Mouse (Mus musculus): ENCODE measurements around the gene Scube3.
A peak's percentile ranks its signal among the peaks of the same experiment; 100 is the strongest.

Scube3 gene

GRCm38 (mm10) chr17:28141771-28142699 lies at the start of gene Scube3:
Scube3 (plus strand) TSS chr17:28142141.
- DNase-seq = peak; percentile 39

- DNase-seq = no peak
Measured at GRCm38 (mm10) chr17:28092297-28092696, 49.6 kb upstream of the Scube3 start.

GRCm38 (mm10) chr17:28093837-28094236 lies 48.1 kb upstream of the Scube3 start:
- no peak for DNase-seq

- no peak for DNase-seq
Measured at GRCm38 (mm10) chr17:28096418-28096817, 45.5 kb upstream of the Scube3 start.

GRCm38 (mm10) chr17:28097308-28097707 lies 44.6 kb upstream of the Scube3 start:
- no peak for DNase-seq

GRCm38 (mm10) chr17:28099086-28099485 lies 42.9 kb upstream of the Scube3 start:
- no peak for DNase-seq

GRCm38 (mm10) chr17:28100669-28101068 lies 41.3 kb upstream of the Scube3 start:
- DNase-seq = no peak

- no peak for DNase-seq
Measured at GRCm38 (mm10) chr17:28101284-28101887, 40.6 kb upstream of the Scube3 start.

GRCm38 (mm10) chr17:28101902-28102319 lies 40.0 kb upstream of the Scube3 start:
- no peak for DNase-seq

GRCm38 (mm10) chr17:28104416-28104815 lies 37.5 kb upstream of the Scube3 start:
- no peak for DNase-seq

- no peak for DNase-seq
Measured at GRCm38 (mm10) chr17:28106352-28106751, 35.6 kb upstream of the Scube3 start.

- no peak for DNase-seq
Measured at GRCm38 (mm10) chr17:28107275-28107674, 34.7 kb upstream of the Scube3 start.

- no peak for DNase-seq
Measured at GRCm38 (mm10) chr17:28112266-28112665, 29.7 kb upstream of the Scube3 start.

GRCm38 (mm10) chr17:28116335-28116734 lies 25.6 kb upstream of the Scube3 start:
- no peak for DNase-seq

- DNase-seq = no peak
Measured at GRCm38 (mm10) chr17:28117451-28118209, 24.3 kb upstream of the Scube3 start.

GRCm38 (mm10) chr17:28120460-28120859 lies 21.5 kb upstream of the Scube3 start:
- no peak for DNase-seq

- DNase-seq = no peak
Measured at GRCm38 (mm10) chr17:28122949-28123348, 19.0 kb upstream of the Scube3 start.

GRCm38 (mm10) chr17:28123627-28124026 lies 18.3 kb upstream of the Scube3 start:
- DNase-seq = no peak

- no peak for DNase-seq
Measured at GRCm38 (mm10) chr17:28124368-28124767, 17.6 kb upstream of the Scube3 start.

GRCm38 (mm10) chr17:28129796-28130195 lies 12.1 kb upstream of the Scube3 start:
- DNase-seq = no peak

- DNase-seq = peak; percentile 42
Measured at GRCm38 (mm10) chr17:28130391-28131125, 11.4 kb upstream of the Scube3 start.

- DNase-seq = no peak
Measured at GRCm38 (mm10) chr17:28131156-28131555, 10.8 kb upstream of the Scube3 start.

GRCm38 (mm10) chr17:28133193-28133592 lies 8.7 kb upstream of the Scube3 start:
- peak; percentile 79 for DNase-seq

All from kidney, postnatal 14 days (tissue).